Mouse (Mus musculus): ENCODE data around the gene Atp11c. TPM values are rescaled to one million over a fixed set of nuclear protein-coding genes. Genes with fewer than 3 reads are reported as not detected.

Gene Atp11c
- polyA plus RNA-seq, 1 experiment from 2014 or later: 1.8 TPM

- no peak for TF ChIP-seq EP300 (optimal IDR thresholded peaks at IDR 0.05)
- TF ChIP-seq CTCF (IDR thresholded peaks at IDR 0.05; ENCODE audit: low read depth): no peak
- DNase-seq (ENCODE audit: low spot score) (no peak), ATAC-seq (ENCODE audit: low FRiP score, low TSS enrichment) (no peak)
- H3K9ac ChIP-seq (ENCODE audit: low read length): 0 out of 2 replicates have a peak overlapping the region, but pooled peaks have one; percentile 2
- H3K27me3 ChIP-seq (ENCODE audit: control insufficient read depth, insufficient read depth, low read length): no peaks in the 10 kb centered on the region
- H3K9me3 ChIP-seq (ENCODE audit: control insufficient read depth, low read length): no peaks in the 10 kb centered on the region
- H3K4me2 ChIP-seq (replicated peaks; ENCODE audit: low read depth): peak overlapping the region; percentile 66
- WGBS: 14% methylated on average over 16 of the region's 16 CpGs
- H3K4me1 ChIP-seq (replicated peaks; ENCODE audit: control insufficient read depth, insufficient read depth): no peaks in the 10 kb centered on the region
- peak overlapping the region; percentile 50 for H3K4me3 ChIP-seq (ENCODE audit: low read depth, low read length)
- H3K36me3 ChIP-seq (ENCODE audit: control insufficient read depth, insufficient read depth, low read length): no peaks in the 10 kb centered on the region
- no peak overlapping the region for H3K27ac ChIP-seq (replicated peaks)
These were observed 45.4 kb downstream of the Atp11c start for GRCm38 (mm10) chrX:60547098-60547443.

- WGBS: 64% methylated on average over 3 of the region's 3 CpGs
- DNase-seq (ENCODE audit: low spot score): no peak
- ATAC-seq (ENCODE audit: low FRiP score, low TSS enrichment): no peak
These were observed 46.6 kb downstream of the Atp11c start for GRCm38 (mm10) chrX:60545906-60546305.

GRCm38 (mm10) chrX:60545444-60545843 lies 47.1 kb downstream of the Atp11c start:
- H3K36me3 ChIP-seq (ENCODE audit: control insufficient read depth, insufficient read depth, low read length): no peaks in the 10 kb centered on the region
- TF ChIP-seq CTCF (IDR thresholded peaks at IDR 0.05; ENCODE audit: low read depth): no peak
- TF ChIP-seq EP300 (optimal IDR thresholded peaks at IDR 0.05): no peak
- no peak for DNase-seq (ENCODE audit: low spot score)
- no peaks in the 10 kb centered on the region for H3K4me1 ChIP-seq (replicated peaks; ENCODE audit: control insufficient read depth, insufficient read depth)
- ATAC-seq (ENCODE audit: low FRiP score, low TSS enrichment): no peak
- 21% methylated on average over 1 of the region's 1 CpGs for WGBS
- H3K27ac ChIP-seq (replicated peaks): no peak overlapping the region
- no peaks in the 10 kb centered on the region for H3K27me3 ChIP-seq (ENCODE audit: control insufficient read depth, insufficient read depth, low read length)
- no peaks in the 10 kb centered on the region for H3K9me3 ChIP-seq (ENCODE audit: control insufficient read depth, low read length)
- H3K4me2 ChIP-seq (replicated peaks; ENCODE audit: low read depth): no peak overlapping the region
- no peak overlapping the region for H3K4me3 ChIP-seq (ENCODE audit: low read depth, low read length)
- no peak overlapping the region for H3K9ac ChIP-seq (ENCODE audit: low read length)

More at GRCm38 (mm10) chrX:60545906-60546305, 46.6 kb downstream of the Atp11c start:
- Histone ChIP-seq H3K27ac (replicated peaks) (no peak overlapping the region), H3K4me3 (ENCODE audit: low read depth, low read length) (no peak overlapping the region), H3K27me3 (ENCODE audit: control insufficient read depth, insufficient read depth, low read length) (no peaks in the 10 kb centered on the region), H3K4me1 (replicated peaks; ENCODE audit: control insufficient read depth, insufficient read depth) (no peaks in the 10 kb centered on the region), H3K36me3 (ENCODE audit: control insufficient read depth, insufficient read depth, low read length) (no peaks in the 10 kb centered on the region), H3K9ac (ENCODE audit: low read length) (no peak overlapping the region), H3K9me3 (ENCODE audit: control insufficient read depth, low read length) (no peaks in the 10 kb centered on the region), H3K4me2 (replicated peaks; ENCODE audit: low read depth) (no peak overlapping the region)
- TF ChIP-seq EP300 (optimal IDR thresholded peaks at IDR 0.05) (no peak), CTCF (IDR thresholded peaks at IDR 0.05; ENCODE audit: low read depth) (no peak)

GRCm38 (mm10) chrX:60544098-60544497 lies 48.4 kb downstream of the Atp11c start:
- H3K36me3 ChIP-seq (ENCODE audit: control insufficient read depth, insufficient read depth, low read length): no peaks in the 10 kb centered on the region
- no peaks in the 10 kb centered on the region for H3K4me1 ChIP-seq (replicated peaks; ENCODE audit: control insufficient read depth, insufficient read depth)
- no peak overlapping the region for H3K4me3 ChIP-seq (ENCODE audit: low read depth, low read length)
- DNase-seq (ENCODE audit: low spot score): no peak
- H3K4me2 ChIP-seq (replicated peaks; ENCODE audit: low read depth): no peak overlapping the region
- ATAC-seq (ENCODE audit: low FRiP score, low TSS enrichment): no peak
- TF ChIP-seq CTCF (IDR thresholded peaks at IDR 0.05; ENCODE audit: low read depth): no peak
- TF ChIP-seq EP300 (optimal IDR thresholded peaks at IDR 0.05): no peak
- no peaks in the 10 kb centered on the region for H3K9me3 ChIP-seq (ENCODE audit: control insufficient read depth, low read length)
- no peaks in the 10 kb centered on the region for H3K27me3 ChIP-seq (ENCODE audit: control insufficient read depth, insufficient read depth, low read length)
- H3K27ac ChIP-seq (replicated peaks): no peak overlapping the region
- 53% methylated on average over 4 of the region's 4 CpGs for WGBS
- no peak overlapping the region for H3K9ac ChIP-seq (ENCODE audit: low read length)

- Histone ChIP-seq H3K4me2 (replicated peaks; ENCODE audit: low read depth) (no peak overlapping the region), H3K9ac (ENCODE audit: low read length) (no peak overlapping the region), H3K36me3 (ENCODE audit: control insufficient read depth, insufficient read depth, low read length) (no peaks in the 10 kb centered on the region), H3K4me3 (ENCODE audit: low read depth, low read length) (no peak overlapping the region), H3K9me3 (ENCODE audit: control insufficient read depth, low read length) (no peaks in the 10 kb centered on the region), H3K27me3 (ENCODE audit: control insufficient read depth, insufficient read depth, low read length) (no peaks in the 10 kb centered on the region), H3K27ac (replicated peaks) (no peak overlapping the region), H3K4me1 (replicated peaks; ENCODE audit: control insufficient read depth, insufficient read depth) (no peaks in the 10 kb centered on the region)
- ATAC-seq (ENCODE audit: low FRiP score, low TSS enrichment) (no peak), DNase-seq (ENCODE audit: low spot score) (no peak)
- TF ChIP-seq EP300 (optimal IDR thresholded peaks at IDR 0.05) (no peak), CTCF (IDR thresholded peaks at IDR 0.05; ENCODE audit: low read depth) (no peak)
- WGBS: 63% methylated on average over 1 of the region's 1 CpGs
These were observed 49.6 kb downstream of the Atp11c start for GRCm38 (mm10) chrX:60542901-60543300.

- ATAC-seq (ENCODE audit: low FRiP score, low TSS enrichment): no peak
- Histone ChIP-seq H3K4me2 (replicated peaks; ENCODE audit: low read depth) (no peak within 1 kb of the TSS), H3K36me3 (ENCODE audit: control insufficient read depth, insufficient read depth, low read length) (no peaks in the 10 kb centered on the region), H3K27ac (replicated peaks) (no peak within 1 kb of the TSS), H3K9me3 (ENCODE audit: control insufficient read depth, low read length) (no peaks in the 10 kb centered on the region), H3K27me3 (ENCODE audit: control insufficient read depth, insufficient read depth, low read length) (no peaks in the 10 kb centered on the region), H3K4me1 (replicated peaks; ENCODE audit: control insufficient read depth, insufficient read depth) (no peaks in the 10 kb centered on the region), H3K4me3 (ENCODE audit: low read depth, low read length) (no peak within 1 kb of the TSS), H3K9ac (ENCODE audit: low read length) (no peak within 1 kb of the TSS)
- TF ChIP-seq CTCF (IDR thresholded peaks at IDR 0.05; ENCODE audit: low read depth) (no peak), EP300 (optimal IDR thresholded peaks at IDR 0.05) (no peak)
- DNase-seq (ENCODE audit: low spot score): no peak
These were observed 53.3 kb downstream of the Atp11c start, which contains the start of gene Gm7073 for GRCm38 (mm10) chrX:60539149-60539548. Gene Gm7073 (minus strand): TSS chrX:60539249.

All from stomach, postnatal 0 days (tissue).